Mouse (Mus musculus) adrenal gland, adult (tissue): ENCODE data around the gene 4933402J07Rik.

Experiments used
- DNase-seq, 2 experiments: peaks; one replicate each; pipeline ENCODE4 v3.0.0; 2022 to 2023; ENCODE audit warnings: low spot score in 1 of 2; ENCODE audit not compliant: inconsistent age in 2 of 2

The 4933402J07Rik gene

DNA sequence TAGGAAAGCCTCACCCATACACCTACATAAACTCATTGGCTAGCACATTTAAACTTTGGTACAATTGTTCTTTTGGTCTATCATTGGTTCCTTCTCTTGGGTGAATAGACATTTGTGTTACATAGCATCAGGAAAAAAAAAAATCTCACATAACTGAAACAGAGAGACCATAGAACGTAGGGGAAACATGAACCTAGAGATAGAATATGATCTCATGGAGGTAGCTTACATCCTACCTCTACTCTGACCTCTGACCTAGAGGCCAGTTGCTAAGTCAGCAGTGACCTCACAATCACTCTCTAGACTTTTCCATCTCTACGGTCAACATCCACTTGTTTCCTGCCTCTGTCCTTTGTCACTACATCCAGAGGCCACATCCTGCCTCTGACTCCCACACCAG is at the start of gene 4933402J07Rik:
4933402J07Rik (plus strand) TSS at position 301 of the 400 bp plus-strand sequence.
- DNase-seq = no peak

DNA sequence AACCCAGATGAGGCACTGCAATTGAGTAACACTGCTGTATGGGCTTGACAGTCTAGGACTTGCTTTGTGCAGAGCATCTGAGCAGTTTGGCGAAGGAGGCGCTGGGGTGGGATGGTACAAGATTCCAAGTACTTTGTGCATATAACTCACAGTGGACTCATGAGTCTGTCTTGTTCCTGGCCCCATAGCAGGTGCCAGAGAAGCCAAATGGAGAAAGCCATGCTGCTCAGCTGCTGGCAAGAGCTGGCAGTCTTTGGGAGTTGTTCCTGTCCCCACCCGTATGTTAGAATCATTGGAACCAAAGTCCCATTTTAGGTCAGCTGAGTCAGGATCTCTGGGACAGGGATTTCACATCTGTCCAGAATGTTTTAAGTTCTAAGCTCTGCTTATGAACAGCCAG is 46.5 kb upstream of the 4933402J07Rik start:
- no peak for DNase-seq

DNA sequence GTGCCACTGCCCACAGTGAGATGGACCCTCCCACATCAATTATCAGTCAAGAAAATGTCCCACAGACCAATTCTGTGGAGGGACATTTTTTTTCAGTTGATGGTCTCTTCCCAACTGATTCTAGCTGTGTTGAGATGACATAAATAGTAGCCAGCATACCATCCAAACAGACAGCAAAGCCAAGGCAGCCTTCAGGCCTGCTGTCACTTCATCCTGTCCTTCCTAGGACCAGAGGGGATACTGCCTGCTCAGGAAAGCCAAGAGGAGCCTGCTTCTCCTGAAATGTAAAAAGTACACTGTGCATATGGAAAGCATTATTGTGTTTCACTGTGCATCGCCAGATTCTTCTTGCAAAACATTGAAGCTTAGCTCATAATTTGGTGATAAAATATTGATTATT is 38.6 kb upstream of the 4933402J07Rik start:
- DNase-seq = no peak

DNA sequence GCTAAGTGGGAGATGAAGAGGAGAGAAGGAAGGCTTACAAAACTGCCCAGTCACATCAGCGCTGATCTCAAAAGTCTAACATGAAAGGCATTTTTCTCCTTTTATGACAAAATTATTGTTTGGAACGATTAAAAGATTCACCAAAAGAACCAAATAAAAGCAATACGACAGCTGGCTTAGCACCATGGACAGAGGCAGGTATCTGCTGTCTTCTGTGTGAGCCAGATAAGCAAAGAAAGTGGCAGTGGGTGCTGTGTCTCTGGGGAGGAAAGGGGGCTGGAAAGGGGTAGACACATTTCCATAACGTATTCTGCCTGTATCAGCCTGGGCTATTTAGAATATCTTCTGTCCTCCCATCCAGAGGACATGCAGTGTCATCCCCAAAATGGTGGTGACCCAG is 32.5 kb upstream of the 4933402J07Rik start:
- peak in 1 of 2 experiments; percentile 30 for DNase-seq

DNA sequence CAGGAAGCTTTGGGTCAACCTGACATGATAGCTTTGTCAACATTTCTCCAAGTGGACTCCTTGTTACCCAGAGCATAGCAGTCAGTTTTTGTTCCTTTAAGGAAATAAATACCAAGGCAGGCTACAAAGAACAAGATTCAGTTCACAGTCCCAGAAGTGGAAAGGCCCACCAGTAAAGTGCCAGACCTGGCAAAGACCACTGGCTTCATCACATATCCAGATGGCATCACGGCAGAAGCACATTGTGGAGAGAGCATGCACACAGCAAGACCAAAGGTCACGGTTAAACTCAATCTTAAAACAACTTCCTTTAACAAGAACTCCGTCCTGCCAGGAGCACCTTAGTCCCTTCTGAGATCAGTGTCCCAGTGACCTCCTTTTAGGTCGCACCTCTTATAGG is 30.2 kb upstream of the 4933402J07Rik start:
- no peak for DNase-seq

DNA sequence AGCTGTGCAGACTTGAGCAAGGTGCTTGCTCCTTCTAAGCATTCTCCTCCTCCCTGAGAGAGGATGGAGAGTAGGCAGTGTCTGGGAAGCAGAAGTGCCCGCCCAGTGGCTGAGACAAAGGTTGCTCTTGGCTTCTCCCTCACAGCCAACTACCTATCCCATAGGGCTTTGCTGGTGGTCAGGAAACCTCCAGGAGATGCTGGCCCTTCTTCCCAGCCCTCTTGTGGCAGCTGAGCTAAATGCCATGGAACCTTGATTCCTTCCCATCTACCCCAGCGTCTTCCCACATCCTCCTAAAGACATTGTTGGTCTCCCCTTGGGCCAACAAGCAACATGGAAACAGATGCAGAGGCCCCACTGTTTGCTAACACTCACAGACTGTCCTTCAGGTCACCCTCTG is 28.8 kb upstream of the 4933402J07Rik start:
- no peak for DNase-seq

DNA sequence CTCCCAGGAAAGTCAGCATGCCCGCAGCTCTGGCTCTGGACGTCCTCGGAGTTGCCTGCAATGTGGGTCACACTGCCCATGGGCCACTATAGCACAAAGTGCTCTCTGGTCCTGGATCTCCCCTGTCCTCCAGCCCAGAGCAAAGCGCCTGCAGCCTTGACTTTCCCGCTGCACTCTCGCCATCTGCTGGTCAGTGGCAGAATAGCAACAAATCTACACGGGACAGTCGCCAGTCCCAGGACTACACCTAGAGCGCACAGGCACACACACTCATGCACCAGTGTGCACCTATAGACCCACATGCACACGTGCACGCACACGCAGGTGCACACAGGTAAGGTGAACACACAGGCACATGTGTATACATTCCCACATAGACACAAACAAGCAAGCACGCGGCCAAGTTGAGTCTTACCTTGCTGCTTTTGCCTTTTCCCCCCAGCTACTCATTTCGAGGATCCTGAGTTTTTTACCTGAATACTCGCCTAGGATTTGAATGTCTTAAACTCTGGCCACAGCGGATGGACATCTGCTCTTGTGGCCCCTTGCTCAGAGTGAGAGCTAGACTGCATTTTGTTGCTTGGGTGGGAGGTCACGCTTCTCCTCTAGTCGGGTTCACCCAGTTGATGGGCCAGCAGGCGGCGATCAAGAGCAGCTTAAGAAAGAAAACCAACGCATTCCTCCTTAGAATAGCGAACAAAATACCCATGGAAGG is 26.9 kb upstream of the 4933402J07Rik start:
- peak; percentile 75 to 92 for DNase-seq

DNA sequence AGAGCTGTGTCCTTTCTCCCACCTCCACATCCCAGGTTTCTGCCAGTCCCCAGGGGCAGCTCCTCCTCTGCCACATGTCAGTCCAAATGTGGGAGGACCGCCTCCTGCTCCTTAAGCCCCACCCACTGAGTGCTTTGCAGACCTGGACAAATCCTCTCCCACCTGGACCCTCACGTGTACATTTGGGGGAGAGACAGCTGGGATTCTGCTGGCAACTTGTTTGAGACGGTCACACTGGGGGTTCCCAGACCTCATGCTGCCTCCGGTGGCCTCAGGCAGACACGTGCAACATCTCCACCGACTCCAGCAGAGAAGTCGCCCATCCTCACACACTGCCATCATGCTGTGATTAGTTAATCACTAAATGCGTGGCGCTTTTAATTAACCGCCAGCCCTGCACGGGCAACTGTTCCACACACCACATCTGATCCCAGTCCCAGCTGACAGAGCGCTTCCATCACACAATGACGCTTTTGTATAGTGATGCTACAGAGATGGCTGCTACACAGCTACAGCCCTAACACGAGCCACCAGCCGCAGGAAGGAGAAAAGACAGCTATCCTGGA is 23.7 kb upstream of the 4933402J07Rik start:
- DNase-seq = no peak

DNA sequence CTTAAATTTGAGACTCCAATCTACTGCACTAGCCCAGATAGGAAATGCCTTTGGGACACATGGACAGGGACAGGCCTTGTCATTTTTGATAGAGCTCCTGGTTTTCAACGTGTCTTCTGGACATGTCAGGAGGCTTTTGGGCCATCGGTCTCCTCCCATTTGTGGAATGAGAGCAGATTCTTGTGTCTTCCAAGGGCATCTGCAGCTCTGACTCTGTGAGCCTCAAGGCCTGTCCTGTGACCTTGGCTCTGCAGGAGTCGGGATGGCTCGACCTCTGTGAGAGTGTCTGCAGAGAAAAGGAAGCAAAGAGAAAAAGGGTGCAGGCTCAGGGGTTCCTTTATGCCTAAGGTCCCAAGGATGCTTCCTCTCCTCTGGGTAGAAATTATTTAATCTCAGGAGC is 13.8 kb upstream of the 4933402J07Rik start:
- DNase-seq = peak; percentile 32 to 70

DNA sequence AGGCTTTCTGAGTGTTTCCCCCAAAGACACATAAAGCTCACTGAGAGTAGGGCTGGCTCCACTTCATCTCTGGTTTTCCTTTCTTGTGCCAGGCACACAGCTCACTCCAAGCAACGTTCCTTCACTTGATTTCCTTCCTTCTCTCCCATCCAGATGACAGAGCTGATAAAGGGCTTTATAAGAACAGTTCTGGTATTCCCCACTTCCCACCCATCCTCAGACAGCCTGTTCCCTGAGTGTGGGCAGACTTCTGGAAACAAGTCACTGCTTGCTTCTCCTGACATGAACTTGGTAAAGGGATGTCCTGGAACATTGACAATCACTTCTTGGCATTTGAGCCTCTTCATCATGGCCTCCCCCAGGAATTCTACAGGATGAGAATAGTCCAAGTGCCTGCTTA is 10.9 kb upstream of the 4933402J07Rik start:
- DNase-seq = no peak

DNA sequence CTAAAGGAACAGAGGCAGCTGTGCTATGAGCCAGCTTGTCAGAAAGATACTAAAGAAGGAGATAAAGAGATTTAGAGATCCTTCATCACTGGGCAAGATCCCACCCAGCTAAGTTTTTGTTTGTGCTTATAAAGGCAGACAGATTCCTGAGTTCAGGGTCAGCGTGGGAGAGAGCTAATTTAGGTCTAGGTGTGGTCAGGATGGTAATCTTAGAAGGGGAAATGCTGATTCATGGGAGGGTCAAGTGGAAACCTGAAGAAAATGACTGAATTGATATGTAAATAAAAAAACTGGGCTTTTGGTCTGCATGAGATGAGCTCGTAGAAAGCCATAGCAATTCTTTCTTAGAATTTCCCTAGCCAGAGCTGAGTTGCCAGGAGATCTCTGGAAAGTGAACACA is 2.9 kb upstream of the 4933402J07Rik start:
- no peak for DNase-seq

DNA sequence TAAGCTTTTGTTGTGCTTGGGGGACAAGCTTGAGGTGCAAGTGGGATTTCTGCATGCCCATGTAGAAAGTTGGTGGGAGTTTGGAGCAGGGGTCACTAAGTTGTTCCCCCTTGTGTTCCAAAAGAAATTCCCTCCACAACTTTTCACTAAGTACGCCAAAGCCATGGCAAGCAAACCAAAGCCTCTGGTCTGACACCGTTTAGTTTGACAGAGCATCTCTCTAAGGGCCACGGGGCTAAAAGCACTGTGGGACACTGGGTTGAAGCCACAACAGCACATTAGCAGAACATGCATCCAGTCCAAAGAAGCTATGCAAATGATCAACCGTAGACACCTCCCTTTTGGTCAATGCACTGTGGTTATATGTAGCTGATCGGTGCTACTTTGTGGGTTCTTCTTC is 5.5 kb downstream of the 4933402J07Rik start:
- DNase-seq = no peak

DNA sequence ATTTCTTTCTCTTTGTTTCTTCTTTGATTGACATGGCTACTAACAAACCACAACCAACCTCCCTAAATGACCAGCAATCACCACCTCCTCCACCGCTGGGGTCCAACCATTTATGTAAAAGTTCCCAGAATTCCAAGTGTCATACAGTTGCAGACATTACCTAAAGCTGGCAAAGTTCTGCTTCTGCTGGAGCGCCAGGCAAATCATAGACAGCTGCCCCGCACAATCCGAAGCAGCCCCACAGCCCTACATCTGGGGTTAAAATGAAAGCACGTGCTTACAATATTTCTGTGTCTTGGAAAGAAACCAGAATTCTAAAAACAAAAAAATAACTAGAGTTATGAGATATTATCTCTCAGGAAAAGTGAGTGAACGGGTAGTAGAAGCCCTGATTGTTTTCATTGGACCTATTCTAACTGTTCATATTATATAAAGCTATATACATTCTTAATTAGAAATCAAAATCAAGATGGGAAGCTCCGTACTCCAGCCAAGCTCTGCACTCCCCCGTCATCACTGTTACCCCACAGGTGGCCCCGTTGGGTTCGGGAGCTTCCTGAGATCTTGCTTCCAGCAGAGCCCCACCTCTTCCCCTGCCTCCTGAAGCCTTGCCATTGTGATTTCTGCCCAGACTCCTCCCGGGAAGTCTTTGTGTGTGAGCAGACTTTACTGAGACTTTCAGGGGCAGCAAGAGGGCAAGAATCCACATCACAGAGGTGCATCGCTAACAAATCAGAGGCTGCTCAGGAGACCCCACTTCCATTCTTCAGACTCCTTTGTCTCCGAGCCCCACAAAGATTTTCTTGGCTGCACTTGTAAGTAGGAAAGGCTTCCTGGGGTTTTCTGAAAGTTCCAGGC is 6.3 kb downstream of the 4933402J07Rik start:
- peak in 1 of 2 experiments; percentile 30 for DNase-seq

DNA sequence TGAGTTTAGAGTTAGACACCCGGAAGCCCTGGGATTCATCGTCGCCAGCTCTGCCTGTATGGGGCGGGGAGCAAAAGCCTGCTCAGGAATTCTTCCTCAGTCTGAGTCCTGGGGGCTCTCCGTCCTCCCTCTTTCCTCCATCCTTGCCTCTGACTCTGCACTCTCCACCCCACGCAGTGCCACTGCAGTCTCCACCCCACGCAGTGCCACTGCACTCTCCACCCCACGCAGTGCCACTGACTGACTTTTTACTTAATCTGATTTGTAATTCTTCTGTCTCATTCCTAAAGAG is 6.9 kb downstream of the 4933402J07Rik start:
- DNase-seq = no peak

DNA sequence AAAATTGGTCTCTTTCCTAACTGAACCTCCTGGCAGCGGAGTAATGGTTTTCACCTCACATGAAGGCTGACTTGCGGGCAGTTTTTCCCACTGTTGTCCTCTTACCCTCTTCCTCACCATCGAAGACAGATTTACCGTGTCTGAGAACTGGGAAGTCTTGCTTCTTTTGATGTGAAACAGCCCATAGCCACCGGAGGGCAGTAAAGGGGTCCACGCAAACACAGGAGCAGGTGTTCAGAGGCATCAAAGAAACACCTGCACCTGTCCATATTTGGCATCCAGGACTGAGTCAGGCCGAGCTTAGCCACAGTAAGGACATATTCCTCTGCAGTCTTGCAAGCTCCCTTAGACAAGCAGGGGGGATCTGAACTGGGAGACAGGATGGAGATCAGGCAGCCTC is 7.2 kb downstream of the 4933402J07Rik start:
- DNase-seq = no peak

DNA sequence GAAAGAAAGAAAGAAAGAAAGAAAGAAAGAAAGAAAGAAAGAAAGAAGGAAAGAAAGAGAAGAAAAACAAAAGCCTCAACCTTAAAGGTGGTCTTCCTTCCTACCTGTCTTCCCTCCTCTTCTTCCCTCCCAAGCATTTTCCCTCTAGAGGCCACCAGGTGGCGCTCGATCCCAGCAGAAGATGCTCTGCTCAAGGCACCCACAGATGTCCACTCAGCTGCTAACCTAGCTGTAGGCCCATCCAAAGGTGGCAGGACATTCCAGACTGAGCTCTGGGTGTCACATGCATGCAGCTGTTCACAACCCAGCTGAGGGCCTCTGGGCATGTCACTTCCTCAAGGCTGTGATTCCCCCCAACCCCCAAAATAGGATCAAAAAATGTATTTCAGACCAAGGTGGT is 30.6 kb downstream of the 4933402J07Rik start:
- peak; percentile 60 to 84 for DNase-seq

DNA sequence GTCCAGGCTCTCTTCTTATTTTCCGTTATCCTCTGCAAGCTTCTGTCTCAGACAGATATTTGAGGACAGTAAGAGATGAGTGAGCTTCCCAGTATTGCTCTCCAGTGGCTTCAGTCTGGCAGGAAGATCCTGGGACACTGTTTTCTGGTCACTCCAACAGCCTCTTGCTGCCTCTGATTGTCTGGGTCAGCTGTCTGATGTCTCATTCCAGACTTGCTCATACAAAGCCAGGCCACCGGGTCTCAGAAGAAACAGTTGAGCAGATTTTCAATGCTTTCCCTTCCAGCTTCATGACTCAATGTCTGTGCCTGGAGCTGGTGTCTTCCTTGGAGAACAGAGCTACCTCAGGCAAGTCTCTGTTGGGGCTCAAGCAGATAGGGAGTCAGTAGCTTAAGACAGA is 39.1 kb downstream of the 4933402J07Rik start:
- no peak for DNase-seq

DNA sequence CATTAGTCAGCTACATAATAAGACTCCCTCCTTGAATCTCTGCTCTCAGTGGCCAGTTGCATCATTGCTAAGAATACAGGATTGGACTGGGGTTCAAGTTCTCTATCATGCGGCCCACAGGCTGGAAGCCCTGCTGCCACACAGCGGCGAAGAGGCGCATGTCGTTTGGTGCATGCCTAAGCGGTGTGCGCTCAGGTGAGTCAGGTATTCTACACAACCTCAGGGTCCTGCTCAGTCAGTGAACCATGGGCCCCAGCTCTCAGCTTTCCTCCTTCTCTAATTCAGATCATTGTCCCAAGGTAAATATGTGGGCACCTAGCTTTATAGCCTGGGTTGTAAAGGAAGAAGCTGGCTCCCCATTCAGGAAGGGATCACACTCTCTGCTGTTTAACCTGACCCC is 45.5 kb downstream of the 4933402J07Rik start:
- no peak for DNase-seq

DNA sequence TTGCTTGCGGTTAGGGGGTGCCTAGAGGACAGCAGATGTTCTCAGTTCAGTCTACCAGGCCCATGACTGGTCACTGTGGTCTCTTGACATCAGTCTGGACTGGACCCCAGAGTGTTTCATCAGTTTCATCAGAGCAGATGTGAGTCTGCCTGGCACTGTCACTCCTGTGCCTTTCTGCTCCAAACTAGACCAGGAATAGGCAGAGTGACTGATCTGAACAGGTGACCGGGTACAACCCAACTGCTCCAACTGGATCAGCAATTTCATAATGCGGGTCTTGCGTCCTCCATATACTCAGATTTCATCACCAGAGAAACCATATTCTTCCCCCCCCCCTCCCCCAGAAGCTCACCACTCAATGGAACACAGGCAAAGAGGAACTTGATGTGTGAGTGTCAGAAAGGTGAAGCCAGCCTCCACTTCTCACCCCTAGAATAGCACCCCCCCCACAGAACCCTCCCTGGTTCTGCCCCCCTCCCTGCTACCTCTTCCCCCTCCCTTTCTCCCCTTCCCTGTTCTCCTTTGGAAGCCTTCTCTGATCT is 46.1 kb downstream of the 4933402J07Rik start:
- no peak for DNase-seq

DNA sequence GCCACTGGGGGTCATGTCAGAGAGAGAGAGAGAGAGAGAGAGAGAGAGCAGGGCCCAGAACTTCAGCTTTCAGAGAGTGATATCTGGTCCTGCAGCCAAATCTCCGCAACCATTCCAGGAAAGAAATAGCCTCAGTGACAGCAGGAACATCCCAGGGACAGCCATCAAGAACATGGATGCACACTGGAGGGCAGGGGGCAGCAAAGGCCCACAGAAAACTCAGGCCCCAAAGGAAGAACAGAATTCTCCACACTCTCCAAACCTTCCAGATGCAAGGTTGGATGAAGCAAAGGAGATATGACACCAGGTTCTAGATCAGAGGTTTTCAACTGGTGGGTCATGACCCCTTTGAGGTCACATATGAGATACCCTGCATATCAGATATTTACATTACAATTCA is 50.0 kb downstream of the 4933402J07Rik start:
- no peak for DNase-seq

DNA sequence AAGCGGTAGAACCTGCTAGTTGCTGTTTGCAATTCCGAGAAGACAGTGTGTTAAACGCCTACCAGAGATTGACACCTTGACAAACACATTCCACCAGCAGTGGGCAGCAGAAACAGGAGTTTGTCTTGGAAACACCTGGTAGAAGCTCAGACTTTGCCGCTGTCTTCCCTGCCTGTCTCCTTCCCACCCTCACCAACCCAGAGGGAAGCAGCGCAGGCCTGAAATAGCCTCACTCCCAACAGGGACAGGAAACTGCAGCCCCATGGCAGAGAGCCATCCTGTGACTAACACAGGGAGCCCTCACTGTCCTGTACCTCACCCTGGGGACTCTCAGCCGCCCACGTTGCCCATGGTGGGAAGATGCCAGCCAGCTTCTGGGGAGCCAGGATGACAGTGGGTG is 55.5 kb downstream of the 4933402J07Rik start:
- DNase-seq = peak; percentile 48 to 53

DNA sequence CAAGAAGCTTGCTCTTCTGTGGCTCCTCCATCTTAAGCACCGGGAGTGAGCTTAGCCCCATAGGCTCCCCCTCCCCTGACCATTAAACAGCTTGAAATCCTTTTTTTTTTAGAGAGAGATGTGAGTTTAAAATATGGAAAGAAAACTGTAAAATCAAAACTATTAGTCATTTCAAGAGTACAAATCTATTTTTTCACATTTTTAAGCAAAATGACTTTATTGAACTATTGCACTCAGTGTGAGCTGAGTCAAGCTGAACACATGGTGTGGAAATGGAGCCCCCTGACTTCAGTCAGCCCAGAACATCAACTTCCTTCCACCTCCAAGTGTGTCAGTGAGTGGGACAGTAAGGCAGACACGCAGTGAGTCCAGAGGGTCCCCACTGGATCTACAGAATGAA is 55.9 kb downstream of the 4933402J07Rik start:
- no peak for DNase-seq
